Mouse (Mus musculus) thymus, adult 2 months (tissue): ENCODE measurements around the gene Cd68. TPM values are rescaled to one million over a fixed set of nuclear protein-coding genes. Genes with fewer than 3 reads are reported as not detected.
"Not testable (repeated sequence)": the region's sequence is repeated elsewhere in the genome, so short reads cannot be mapped to it uniquely, and the experiment has no call there.

Experiments
- DNase-seq: peaks from one replicate; pipeline ENCODE4 v3.0.0; 2021
- H3K27ac ChIP-seq: fragments of 200-500 bp; 2 replicates; pipeline ENCODE4 v1.5.1; 2012; ENCODE audit warnings: low read length, control low read depth; ENCODE audit not compliant: control insufficient read depth, insufficient read depth
- H3K27me3 ChIP-seq: fragments of 200-500 bp; 2 replicates; pipeline ENCODE4 v1.6.1; 2012; ENCODE audit warnings: mild to moderate bottlenecking, low read length, moderate library complexity, mixed read lengths; ENCODE audit not compliant: control insufficient read depth, insufficient read depth
- H3K36me3 ChIP-seq: fragments of 200-500 bp; 2 replicates; pipeline ENCODE4 v1.6.1; 2012; ENCODE audit warnings: mild to moderate bottlenecking, low read length, moderate library complexity; ENCODE audit not compliant: control insufficient read depth, insufficient read depth
- H3K4me1 ChIP-seq: fragments of 200-500 bp; replicated peaks from 2 replicates; pipeline ENCODE4 v1.6.1; 2012; ENCODE audit warnings: low read length; ENCODE audit not compliant: control insufficient read depth, insufficient read depth
- H3K4me3 ChIP-seq: fragments of 200-500 bp; 2 replicates; pipeline ENCODE4 v1.5.1; 2012; ENCODE audit warnings: mild to moderate bottlenecking, low read length, control low read depth, moderate library complexity; ENCODE audit not compliant: control insufficient read depth, insufficient read depth
- CTCF ChIP-seq: fragments of 200-500 bp; IDR thresholded peaks from 2 replicates; pipeline ENCODE4 v1.5.1; 2012; ENCODE audit warnings: mild to moderate bottlenecking, control low read depth, low read length, moderate library complexity, borderline replicate concordance; ENCODE audit not compliant: control insufficient read depth, poor library complexity, insufficient read depth; ENCODE audit errors: extremely low read depth
- POLR2A ChIP-seq: fragments of 200-500 bp; IDR thresholded peaks from 2 replicates; pipeline ENCODE4 v1.6.1; 2012; ENCODE audit warnings: mild to moderate bottlenecking, low read length, control low read depth, moderate library complexity; ENCODE audit not compliant: control insufficient read depth, poor library complexity, insufficient read depth; ENCODE audit errors: extremely low read depth
- WGBS: fragments of 180-500 bp; shearing (Covaris S2); methylation state at CpG from one replicate; pipeline ENCODE4 v1.1.7; 2018; 5-methylcytosine and 5-hydroxymethylcytosine counted together
- polyA plus RNA-seq: library from polyadenylated mRNA; depleted of rRNA; stranded (reverse); fragments of >200 nt; gene quantifications from 2 replicates; pipeline ENCODE4 v1.2.3, GENCODE M21; 2012; rRNA removed

Cd68 gene
- polyA plus RNA-seq, 1 experiment: 117 TPM

- H3K36me3 ChIP-seq: no peaks in the 10 kb centered on the region
- WGBS: 63% methylated on average over 10 of the region's 10 CpGs
- H3K4me3 ChIP-seq: no peak overlapping the region
- DNase-seq: no peak
- H3K27me3 ChIP-seq: no peaks in the 10 kb centered on the region; the same call in 1 of the 2 replicates
- H3K4me1 ChIP-seq: 0 out of 2 replicates have a peak, but pooled peaks cover 5% of the 10 kb centered on the region
- no peak overlapping the region for H3K27ac ChIP-seq
- no peak for TF ChIP-seq POLR2A
- no peak for TF ChIP-seq CTCF
Measured at GRCm38 (mm10) chr11:69616781-69617180, 49.2 kb downstream of the Cd68 start.

- WGBS: 50% methylated on average over 11 of the region's 11 CpGs
- H3K27ac ChIP-seq, H3K27me3 ChIP-seq, DNase-seq, H3K36me3 ChIP-seq, H3K4me1 ChIP-seq, H3K4me3 ChIP-seq: not testable (repeated sequence)
Measured at GRCm38 (mm10) chr11:69614257-69614588, 51.7 kb downstream of the Cd68 start.

Other genes with a start within 250 kb of the Cd68 start
- gene Dnah2, start 117.0 kb downstream of the Cd68 start, polyA plus RNA-seq: 0.28 and 0.39 TPM in 2 replicates
- 3.7 and 8.7 TPM in 2 replicates for gene Efnb3, start 105.9 kb downstream of the Cd68 start, polyA plus RNA-seq
- gene Wrap53, start 85.9 kb downstream of the Cd68 start, polyA plus RNA-seq: 41.2 and 48.5 TPM in 2 replicates
- gene Trp53, start 85.8 kb downstream of the Cd68 start, polyA plus RNA-seq: 266 and 303 TPM in 2 replicates
- gene Atp1b2, start 60.2 kb downstream of the Cd68 start, polyA plus RNA-seq: 3.4 and 4.2 TPM in 2 replicates
- not detected in 2 replicates for gene Shbg, start 48.2 kb downstream of the Cd68 start, polyA plus RNA-seq
- 0.67 and 0.73 TPM in 2 replicates for gene Sat2, start 44.1 kb downstream of the Cd68 start, polyA plus RNA-seq
- gene Fxr2, start 33.2 kb downstream of the Cd68 start, polyA plus RNA-seq: 94.1 and 96.0 TPM in 2 replicates
- 0.24 and 0.52 TPM in 2 replicates for gene Sox15, start 10.8 kb downstream of the Cd68 start, polyA plus RNA-seq
- 174 and 178 TPM in 2 replicates for gene Mpdu1, start 3.5 kb downstream of the Cd68 start, polyA plus RNA-seq
- gene Eif4a1, start 6.3 kb upstream of the Cd68 start, polyA plus RNA-seq: 669 and 722 TPM in 2 replicates
- gene Senp3, start 15.9 kb upstream of the Cd68 start, polyA plus RNA-seq: 83.3 and 89.1 TPM in 2 replicates
- 2.2 and 3.0 TPM in 2 replicates for gene Tnfsf13, start 19.6 kb upstream of the Cd68 start, polyA plus RNA-seq
- 12.2 and 16.3 TPM in 2 replicates for gene Tnfsf12, start 29.7 kb upstream of the Cd68 start, polyA plus RNA-seq
- 2.7 and 3.4 TPM in 2 replicates for gene Tnfsfm13, start 29.9 kb upstream of the Cd68 start, polyA plus RNA-seq
- gene Polr2a, start 92.5 kb upstream of the Cd68 start, polyA plus RNA-seq: 113 and 125 TPM in 2 replicates
- gene Slc35g3, start 95.8 kb upstream of the Cd68 start, polyA plus RNA-seq: 0.08 and 0.29 TPM in 2 replicates
- 32.2 and 35.6 TPM in 2 replicates for gene Zbtb4, start 99.8 kb upstream of the Cd68 start, polyA plus RNA-seq
- 12.9 and 15.7 TPM in 2 replicates for gene Chrnb1, start 129.8 kb upstream of the Cd68 start, polyA plus RNA-seq
- gene Fgf11, start 135.7 kb upstream of the Cd68 start, polyA plus RNA-seq: 1.7 and 2.4 TPM in 2 replicates
- 4.7 and 5.1 TPM in 2 replicates for gene Tmem102, start 139.5 kb upstream of the Cd68 start, polyA plus RNA-seq
- gene Gm39566, start 149.1 kb upstream of the Cd68 start, polyA plus RNA-seq: 0.05 TPM in 1 of 2 replicates, not detected in the other
- 0.22 TPM in 1 of 2 replicates, not detected in the other for gene Spem2, start 152.3 kb upstream of the Cd68 start, polyA plus RNA-seq
- gene Spem1, start 156.0 kb upstream of the Cd68 start, polyA plus RNA-seq: 0.20 and 0.61 TPM in 2 replicates
- 14.4 and 15.3 TPM in 2 replicates for gene Nlgn2, start 171.6 kb upstream of the Cd68 start, polyA plus RNA-seq
- 160 and 224 TPM in 2 replicates for gene Tmem256, start 172.4 kb upstream of the Cd68 start, polyA plus RNA-seq
- gene Plscr3, start 180.2 kb upstream of the Cd68 start, polyA plus RNA-seq: 132 and 142 TPM in 2 replicates
- gene Tnk1, start 192.6 kb upstream of the Cd68 start, polyA plus RNA-seq: 2.6 and 3.1 TPM in 2 replicates
- gene Tmem95, start 211.9 kb upstream of the Cd68 start, polyA plus RNA-seq: not detected in 2 replicates
- gene Kctd11, start 215.3 kb upstream of the Cd68 start, polyA plus RNA-seq: 6.2 and 8.0 TPM in 2 replicates
- gene Acap1, start 229.4 kb upstream of the Cd68 start, polyA plus RNA-seq: 405 and 462 TPM in 2 replicates
- 7.1 and 10.2 TPM in 2 replicates for gene 2810408A11Rik, start 234.8 kb upstream of the Cd68 start, polyA plus RNA-seq
- 85.3 and 90.7 TPM in 2 replicates for gene Neurl4, start 234.9 kb upstream of the Cd68 start, polyA plus RNA-seq
- gene Gps2, start 247.7 kb upstream of the Cd68 start, polyA plus RNA-seq: 236 and 272 TPM in 2 replicates